24 mouse cellular contexts compared by ENCODE assay signal in genomic region chr9:105770690-105771089, GRCm38 (mm10). TPM values are rescaled to one million over a fixed set of nuclear protein-coding genes. Genes with fewer than 3 reads are reported as not detected.
DNase-seq lines count a peak whose midpoint lies in the region; ATAC-seq and TF ChIP-seq lines count a peak whose summit lies in the region.
"Had no signal": no experiment of that assay in that cellular context is flagged by ENCODE, and none has a peak within 500 bp of the region (broad histone marks: within the 10 kb centered on the region; RNA-seq: fewer than 3 reads in every experiment).

No protein-coding gene starts in this region.

- no peak for TF ChIP-seq CTCF in kidney, adult 2 months (conservative IDR thresholded peaks at IDR 0.05; ENCODE audit: insufficient read depth, insufficient read length, low read depth, low read length)
- TF ChIP-seq CTCF in stomach, postnatal 0 days (IDR thresholded peaks at IDR 0.05; ENCODE audit: low read depth), result no peak

- TF ChIP-seq POLR2A in kidney, adult 2 months (IDR thresholded peaks at IDR 0.05; ENCODE audit: low read depth, low read length), result no peak

- peak overlapping the region; percentile 21 to 47; a peak in 2 of 4 replicates for H3K27ac ChIP-seq in heart, embryonic 14.5 days (replicated peaks in 1 of 2; ENCODE audit: control insufficient read depth in 1 of 2, insufficient read depth in 1 of 2, low read depth in 2 of 2, low read length in 2 of 2)
- H3K27ac ChIP-seq in kidney, adult 2 months (ENCODE audit: insufficient read depth, low read depth, low read length), result no peak overlapping the region
- H3K27ac ChIP-seq in kidney, embryonic 16.5 days (ENCODE audit: low read length), result no peak overlapping the region
- H3K27ac ChIP-seq in stomach, postnatal 0 days (replicated peaks), result no peak overlapping the region
- H3K27ac ChIP-seq: hindbrain, embryonic 15.5 days; kidney, embryonic 15.5 days; limb, embryonic 12.5 days; liver, embryonic 12.5 days; midbrain, embryonic 12.5 days; neural tube, embryonic 12.5 days; stomach, embryonic 15.5 days had no signal

- TF ChIP-seq EP300 in stomach, postnatal 0 days (optimal IDR thresholded peaks at IDR 0.05), result no peak

- no peaks in the 10 kb centered on the region for H3K9me3 ChIP-seq in heart, embryonic 14.5 days (ENCODE audit: control insufficient read depth, low read length)
- no peaks in the 10 kb centered on the region for H3K9me3 ChIP-seq in kidney, embryonic 16.5 days (ENCODE audit: low read length)
- no peaks in the 10 kb centered on the region for H3K9me3 ChIP-seq in stomach, postnatal 0 days (ENCODE audit: control insufficient read depth, low read length)
- H3K9me3 ChIP-seq: hindbrain, embryonic 15.5 days; kidney, embryonic 15.5 days; limb, embryonic 12.5 days; liver, embryonic 12.5 days; lung, embryonic 15.5 days; midbrain, embryonic 12.5 days; neural tube, embryonic 12.5 days; stomach, embryonic 15.5 days had no signal

- no peak overlapping the region for H3K4me2 ChIP-seq in heart, embryonic 14.5 days (ENCODE audit: low read length)
- H3K4me2 ChIP-seq in kidney, embryonic 16.5 days (replicated peaks; ENCODE audit: low read depth, low read length), result no peak overlapping the region
- no peak overlapping the region for H3K4me2 ChIP-seq in stomach, postnatal 0 days (replicated peaks; ENCODE audit: low read depth)
- H3K4me2 ChIP-seq: hindbrain, embryonic 15.5 days; kidney, embryonic 15.5 days; limb, embryonic 12.5 days; liver, embryonic 12.5 days; lung, embryonic 15.5 days; midbrain, embryonic 12.5 days; neural tube, embryonic 12.5 days; stomach, embryonic 15.5 days had no signal

- H3K27me3 ChIP-seq in heart, embryonic 14.5 days (ENCODE audit: control insufficient read depth, insufficient read depth, low read length), result no peaks in the 10 kb centered on the region
- no peaks in the 10 kb centered on the region for H3K27me3 ChIP-seq in kidney, adult 2 months (replicated peaks; ENCODE audit: control insufficient read depth, insufficient read depth, low read length)
- H3K27me3 ChIP-seq in kidney, embryonic 16.5 days (ENCODE audit: insufficient read depth, low read length), result no peaks in the 10 kb centered on the region
- H3K27me3 ChIP-seq in stomach, postnatal 0 days (ENCODE audit: control insufficient read depth, insufficient read depth, low read length), result no peaks in the 10 kb centered on the region
- H3K27me3 ChIP-seq: hindbrain, embryonic 15.5 days; kidney, embryonic 15.5 days; limb, embryonic 12.5 days; liver, embryonic 12.5 days; lung, embryonic 15.5 days; midbrain, embryonic 12.5 days; neural tube, embryonic 12.5 days; stomach, embryonic 15.5 days had no signal

- H3K9ac ChIP-seq in heart, embryonic 14.5 days (ENCODE audit: low read length), result no peak overlapping the region
- no peak overlapping the region for H3K9ac ChIP-seq in kidney, embryonic 16.5 days (replicated peaks; ENCODE audit: low read length)
- no peak overlapping the region for H3K9ac ChIP-seq in stomach, postnatal 0 days (ENCODE audit: low read length)
- H3K9ac ChIP-seq: hindbrain, embryonic 15.5 days; kidney, embryonic 15.5 days; limb, embryonic 12.5 days; liver, embryonic 12.5 days; lung, embryonic 15.5 days; midbrain, embryonic 12.5 days; neural tube, embryonic 12.5 days; stomach, embryonic 15.5 days had no signal

- ATAC-seq in heart, embryonic 14.5 days (ENCODE audit: insufficient number of reproducible peaks, insufficient read depth, low FRiP score, low read depth), result no peak
- no peak for ATAC-seq in kidney, embryonic 16.5 days (ENCODE audit: low FRiP score, low TSS enrichment)
- no peak for ATAC-seq in stomach, postnatal 0 days (ENCODE audit: low FRiP score, low TSS enrichment)
- ATAC-seq: activated CD4-positive, CD25-positive, alpha-beta regulatory T cell, adult 4 months; CD4-positive, CD25-positive, alpha-beta regulatory T cell, adult 4 months; intestine, embryonic 16.5 days; liver, embryonic 12.5 days had no signal

- H3K4me1 ChIP-seq in heart, embryonic 14.5 days (ENCODE audit: control insufficient read depth in 2 of 2, insufficient read depth in 2 of 2, low read length in 2 of 2), result peaks cover 11 to 15% of the 10 kb centered on the region in 2 experiments
- H3K4me1 ChIP-seq in kidney, adult 2 months (ENCODE audit: control insufficient read depth, insufficient read depth, low read length), result peaks cover 10% of the 10 kb centered on the region; the same call in 1 of the 2 replicates
- H3K4me1 ChIP-seq in kidney, embryonic 16.5 days (ENCODE audit: insufficient read depth, low read length), result peaks cover 16% of the 10 kb centered on the region
- H3K4me1 ChIP-seq in stomach, postnatal 0 days (replicated peaks; ENCODE audit: control insufficient read depth, insufficient read depth), result no peaks in the 10 kb centered on the region; the same call in 1 of the 2 replicates
- H3K4me1 ChIP-seq: liver, embryonic 12.5 days; midbrain, embryonic 12.5 days; stomach, embryonic 15.5 days had no signal

- H3K36me3 ChIP-seq in heart, embryonic 14.5 days (ENCODE audit: control insufficient read depth, insufficient read depth, low read length), result no peaks in the 10 kb centered on the region
- H3K36me3 ChIP-seq in kidney, adult 2 months (ENCODE audit: control insufficient read depth, insufficient read depth, low read length), result no peaks in the 10 kb centered on the region
- no peaks in the 10 kb centered on the region for H3K36me3 ChIP-seq in kidney, embryonic 16.5 days (ENCODE audit: insufficient read depth, low read length)
- no peaks in the 10 kb centered on the region for H3K36me3 ChIP-seq in stomach, postnatal 0 days (ENCODE audit: control insufficient read depth, insufficient read depth, low read length)
- H3K36me3 ChIP-seq: hindbrain, embryonic 15.5 days; kidney, embryonic 15.5 days; limb, embryonic 12.5 days; liver, embryonic 12.5 days; lung, embryonic 15.5 days; midbrain, embryonic 12.5 days; neural tube, embryonic 12.5 days; stomach, embryonic 15.5 days had no signal

- H3K4me3 ChIP-seq in heart, embryonic 14.5 days (ENCODE audit: control insufficient read depth in 1 of 2, insufficient read depth in 1 of 2, low read depth in 1 of 2, low read length in 2 of 2), result no peak overlapping the region
- H3K4me3 ChIP-seq in kidney, adult 2 months (ENCODE audit: insufficient read depth, low read depth, low read length), result no peak overlapping the region
- no peak overlapping the region for H3K4me3 ChIP-seq in kidney, embryonic 16.5 days (ENCODE audit: low read length)
- H3K4me3 ChIP-seq in stomach, postnatal 0 days (ENCODE audit: low read depth, low read length), result no peak overlapping the region
- H3K4me3 ChIP-seq: hindbrain, embryonic 15.5 days; kidney, embryonic 15.5 days; limb, embryonic 12.5 days; liver, embryonic 12.5 days; lung, embryonic 15.5 days; midbrain, embryonic 12.5 days; neural tube, embryonic 12.5 days; stomach, embryonic 15.5 days had no signal

- WGBS in heart, embryonic 14.5 days, result 37% methylated on average over 7 of the region's 7 CpGs
- WGBS in kidney, adult 2 months, result 61% methylated on average over 7 of the region's 7 CpGs
- 76% methylated on average over 7 of the region's 7 CpGs for WGBS in kidney, embryonic 16.5 days
- 64% methylated on average over 7 of the region's 7 CpGs for WGBS in stomach, postnatal 0 days

- DNase-seq in adrenal gland, adult 2 months, result peak; percentile 64
- no peak for DNase-seq in adrenal gland, postnatal 4 days (ENCODE audit: low spot score in 2 of 2)
- no peak for DNase-seq in heart, adult 8-10 months (ENCODE audit: low spot score)
- DNase-seq in kidney, adult 2 months, result peak; percentile 12
- DNase-seq in Muller cell, postnatal 12 days (ENCODE audit: inconsistent ontology term), result peak; percentile 70
- DNase-seq in stomach, postnatal 0 days (ENCODE audit: low spot score), result no peak
- DNase-seq: cerebellum, adult 11-12 months; cerebellum, postnatal 25 days; embryo, embryonic 11 days; gastrocnemius, postnatal 10 days; right cerebral cortex, postnatal 25 days had no signal

RNA-seq across cellular contexts. Expression of gene Col6a6, which starts 57.3 kb away (rescaled TPM):
- 1 to 10 TPM; 1.1 to 2.1 TPM for total RNA-seq in adrenal gland, adult 2 months (2021)
- polyA plus RNA-seq in adrenal gland, adult 2 months (2012; rRNA removed), result 0.25 and 0.26 TPM in 2 replicates
- total RNA-seq in adrenal gland, postnatal 4 days (2021), result 10 to 100 TPM; 14.2 to 15.5 TPM
- polyA plus RNA-seq in heart, embryonic 14.5 days (2014; fragmentation: Nextera tagmentation; extraction: Ambion mirVana), result 4.2 and 5.3 TPM in 2 replicates
- 1 to 10 TPM; 2.3 to 4.3 (median 3.4) TPM for total RNA-seq in heart, adult 8-10 months (2022)
- polyA plus RNA-seq in kidney, adult 2 months (2012; rRNA removed), result 0.19 and 0.28 TPM in 2 replicates
- polyA plus RNA-seq in kidney, embryonic 16.5 days (2015; fragmentation: Nextera tagmentation; extraction: Ambion mirVana), result 0.92 and 1.1 TPM in 2 replicates
- polyA plus RNA-seq in stomach, postnatal 0 days (2015; fragmentation: Nextera tagmentation; extraction: Ambion mirVana), result 0.18 and 0.29 TPM in 2 replicates
- polyA plus RNA-seq: activated CD4-positive, CD25-positive, alpha-beta regulatory T cell, adult 4 months; CD4-positive, CD25-positive, alpha-beta regulatory T cell, adult 4 months had no signal

Comparison
In these comparisons a context has a peak if more than half of its experiments do, and no peak if none do; other contexts are left out.
1. DNase-seq: peak in adrenal gland, adult 2 months (single experiment), kidney, adult 2 months (single experiment) and Muller cell, postnatal 12 days (single experiment); none in adrenal gland, postnatal 4 days (0 of 2), heart, adult 8-10 months (single experiment) and stomach, postnatal 0 days (single experiment).
2. H3K27ac ChIP-seq: peak in heart, embryonic 14.5 days (2 of 2); none in kidney, adult 2 months (single experiment), kidney, embryonic 16.5 days (single experiment) and stomach, postnatal 0 days (single experiment).